Mouse (Mus musculus) myocyte (in vitro differentiated cells): ENCODE measurements around the gene Harbi1.

Experiments
- CEBPB ChIP-seq: IDR thresholded peaks from 2 replicates; pipeline ENCODE4 v1.6.1; 2011; ENCODE audit warnings: mild to moderate bottlenecking, moderate library complexity; ENCODE audit not compliant: poor library complexity, insufficient read depth, severe bottlenecking
- E2F4 ChIP-seq: IDR thresholded peaks from one replicate; pipeline ENCODE4 v1.6.1; 2011; ENCODE audit warnings: mild to moderate bottlenecking, control low read depth, moderate library complexity; ENCODE audit not compliant: insufficient read depth
- MAX ChIP-seq: IDR thresholded peaks from one replicate; pipeline ENCODE4 v1.6.1; 2011; ENCODE audit warnings: low read depth, mild to moderate bottlenecking, control low read depth
- MYOG ChIP-seq, 3 experiments: IDR thresholded peaks; one replicate each; pipeline ENCODE4 v1.6.1; 2011; ENCODE audit warnings: control low read depth in 2 of 3, low read depth in 2 of 3, mild to moderate bottlenecking in 2 of 3; ENCODE audit not compliant: insufficient read length in 2 of 3, control insufficient read depth in 1 of 3, insufficient read depth in 1 of 3
- POLR2A ChIP-seq: IDR thresholded peaks from one replicate; pipeline ENCODE4 v1.6.1; 2011; ENCODE audit warnings: low read depth, mild to moderate bottlenecking, control low read depth, moderate library complexity; ENCODE audit not compliant: insufficient read length
- POLR2AphosphoS2 ChIP-seq: IDR thresholded peaks from one replicate; pipeline ENCODE4 v1.6.1; 2011; ENCODE audit warnings: low read depth, control low read depth; ENCODE audit not compliant: insufficient read length
- REST ChIP-seq: IDR thresholded peaks from one replicate; pipeline ENCODE4 v1.6.1; 2011; ENCODE audit warnings: mild to moderate bottlenecking, control low read depth, moderate library complexity; ENCODE audit not compliant: insufficient read depth, insufficient read length
- TCF12 ChIP-seq: IDR thresholded peaks from one replicate; pipeline ENCODE4 v1.6.1; 2011; ENCODE audit warnings: mild to moderate bottlenecking, control low read depth; ENCODE audit not compliant: poor library complexity, insufficient read depth, severe bottlenecking
- USF1 ChIP-seq: IDR thresholded peaks from one replicate; pipeline ENCODE4 v1.6.1; 2011; ENCODE audit warnings: low read depth, mild to moderate bottlenecking, control low read depth, moderate library complexity

DNA sequence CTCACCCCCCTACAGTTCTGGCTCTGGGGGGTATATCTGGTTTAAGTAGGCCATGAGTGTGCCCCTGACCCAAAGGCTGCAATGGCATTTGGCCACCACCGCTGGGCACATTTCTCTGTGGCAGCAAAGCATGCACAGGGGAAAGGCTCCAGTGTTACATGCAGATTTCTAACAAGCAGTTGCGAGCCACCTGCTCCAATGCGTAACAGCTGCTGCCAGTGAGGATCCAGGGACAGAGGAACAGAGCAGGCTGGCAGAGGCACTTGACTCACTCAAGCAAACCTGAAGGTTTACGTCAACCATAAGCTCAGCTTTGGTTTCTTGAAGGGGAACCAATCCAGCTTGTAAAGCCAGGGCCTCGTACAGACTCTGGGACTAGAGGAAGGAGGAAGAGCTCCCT, 35.8 kb upstream of the Harbi1 start:
- TF ChIP-seq POLR2A, result no peak
- TF ChIP-seq REST, result no peak
- TF ChIP-seq MAX, result no peak
- TF ChIP-seq POLR2AphosphoS2, result no peak
- TF ChIP-seq TCF12, result no peak
- no peak for TF ChIP-seq USF1
- peak; percentile 27 to 93 (median 66) for TF ChIP-seq MYOG (IDR thresholded peaks at IDR 0.05; ENCODE audit: control insufficient read depth in 1 of 3, insufficient read depth in 1 of 3, insufficient read length in 2 of 3, low read depth in 2 of 3)
- no peak for TF ChIP-seq E2F4
- TF ChIP-seq CEBPB, result no peak
